Mouse (Mus musculus) retina, postnatal 7 days (tissue): ENCODE measurements around the gene Slfn14.
"Not testable (repeated sequence)": the region's sequence is repeated elsewhere in the genome, so short reads cannot be mapped to it uniquely, and the experiment has no call there.

Source experiments
- DNase-seq: peaks from one replicate; pipeline ENCODE4 v3.0.0-alpha.2; 2012; ENCODE audit warnings: low read depth, low spot score

Gene Slfn14

GRCm38 (mm10) chr11:83286566-83286965 is at the start of gene Slfn14:
TSS of gene Slfn14 (minus strand) at chr11:83286726.
- DNase-seq, result no peak

- no peak for DNase-seq
These were observed 49.3 kb upstream of the Slfn14 start for GRCm38 (mm10) chr11:83335826-83336225.

GRCm38 (mm10) chr11:83327427-83327826 is 40.9 kb upstream of the Slfn14 start:
- DNase-seq, result peak; percentile 72

GRCm38 (mm10) chr11:83326692-83327091 is 40.2 kb upstream of the Slfn14 start:
- not testable (repeated sequence) for DNase-seq

GRCm38 (mm10) chr11:83319048-83319447 is 32.5 kb upstream of the Slfn14 start:
- no peak for DNase-seq

GRCm38 (mm10) chr11:83312471-83312870 is 25.9 kb upstream of the Slfn14 start:
- no peak for DNase-seq

- no peak for DNase-seq
These were observed 20.3 kb upstream of the Slfn14 start for GRCm38 (mm10) chr11:83306700-83307253.

- no peak for DNase-seq
These were observed 18.0 kb upstream of the Slfn14 start for GRCm38 (mm10) chr11:83304485-83304884.

GRCm38 (mm10) chr11:83303751-83304150 is 17.2 kb upstream of the Slfn14 start:
- DNase-seq, result no peak

- DNase-seq, result peak; percentile 98
These were observed 16.2 kb upstream of the Slfn14 start, which contains the start of gene Pex12 for GRCm38 (mm10) chr11:83302526-83303251. TSS of gene Pex12 (minus strand) at chr11:83302586.

- no peak for DNase-seq
These were observed 15.6 kb upstream of the Slfn14 start for GRCm38 (mm10) chr11:83302124-83302523.

- DNase-seq, result no peak
These were observed 14.9 kb upstream of the Slfn14 start for GRCm38 (mm10) chr11:83301431-83301831.

- DNase-seq, result no peak
These were observed 13.2 kb upstream of the Slfn14 start for GRCm38 (mm10) chr11:83299724-83300123.

GRCm38 (mm10) chr11:83298225-83299195 is 12.0 kb upstream of the Slfn14 start, which contains the start of gene Ap2b1:
TSS of gene Ap2b1 (plus strand) at chr11:83299024.
- DNase-seq, result peak; percentile 89

GRCm38 (mm10) chr11:83297816-83298215 is 11.3 kb upstream of the Slfn14 start:
- DNase-seq, result no peak

- no peak for DNase-seq
These were observed 7.6 kb upstream of the Slfn14 start for GRCm38 (mm10) chr11:83294133-83294532.

GRCm38 (mm10) chr11:83293182-83293581 is 6.7 kb upstream of the Slfn14 start:
- DNase-seq, result no peak

- no peak for DNase-seq
These were observed 5.7 kb upstream of the Slfn14 start for GRCm38 (mm10) chr11:83292251-83292587.

GRCm38 (mm10) chr11:83291375-83292250 is 5.1 kb upstream of the Slfn14 start:
- peak; percentile 91 for DNase-seq

GRCm38 (mm10) chr11:83289633-83290032 is 3.1 kb upstream of the Slfn14 start:
- DNase-seq, result no peak

GRCm38 (mm10) chr11:83289036-83289435 is 2.5 kb upstream of the Slfn14 start:
- DNase-seq, result no peak
